Mouse (Mus musculus) layer of hippocampus, adult 2 months (tissue): ENCODE measurements around the gene Mpv17l2. TPM values are rescaled to one million over a fixed set of nuclear protein-coding genes. Genes with fewer than 3 reads are reported as not detected.

Source experiments
- DNase-seq, 2 experiments: peaks; one replicate each; pipeline ENCODE4 v3.0.0; 2022; ENCODE audit warnings: low spot score in 2 of 2
- H3K27ac ChIP-seq: fragments of 200-600 bp; 2 replicates; pipeline ENCODE4 v1.8.1; 2022
- H3K4me3 ChIP-seq: fragments of 200-600 bp; 2 replicates; pipeline ENCODE4 v1.8.1; 2022; ENCODE audit warnings: mild to moderate bottlenecking
- CTCF ChIP-seq: fragments of 200-600 bp; conservative IDR thresholded peaks from 2 replicates; pipeline ENCODE4 v1.8.1; 2022; ENCODE audit warnings: antibody characterized with exemption, mild to moderate bottlenecking, moderate library complexity
- total RNA-seq, 2 experiments: library from RNA; stranded (reverse); gene quantifications; 2 replicates each; pipeline ENCODE4 v1.2.3; 2021

Gene Mpv17l2
- total RNA-seq, 2 experiments from 2014 or later = 36.5 to 42.7 TPM

DNA sequence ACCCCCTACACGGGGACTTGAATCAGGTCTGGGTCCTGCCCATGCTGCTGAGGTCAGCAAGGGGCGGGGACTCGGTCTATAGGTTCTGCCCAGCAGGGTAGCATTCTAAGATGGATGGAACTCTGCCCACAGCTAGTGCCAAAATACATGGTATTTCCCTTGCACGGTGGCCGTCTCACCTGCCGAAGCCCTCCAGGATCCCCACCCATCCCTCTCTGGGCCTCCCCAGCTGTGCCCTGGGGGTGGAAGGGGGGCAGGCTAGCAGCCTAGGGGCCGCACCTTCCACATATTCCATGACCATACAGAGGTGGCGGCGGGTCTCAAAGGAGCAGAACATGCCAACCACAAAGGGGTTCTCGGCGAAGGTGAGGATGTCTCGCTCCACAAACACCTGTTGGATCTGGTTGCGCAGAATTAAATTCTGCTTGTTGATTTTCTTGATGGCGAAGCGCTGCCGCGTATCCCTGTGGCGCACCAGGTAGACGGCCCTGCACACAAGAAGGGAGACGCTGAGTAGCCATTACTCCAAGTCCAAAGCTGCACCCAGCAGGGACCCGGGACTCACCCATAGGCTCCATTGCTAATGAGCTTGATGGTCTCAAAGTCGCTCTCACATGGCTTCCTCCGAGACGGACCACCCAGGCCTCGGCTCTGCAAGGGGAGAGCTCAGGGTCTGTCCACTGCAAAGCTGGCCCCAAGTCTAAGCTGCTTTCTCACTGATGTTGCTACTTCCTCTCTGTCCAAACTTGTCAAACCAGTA, 25.7 kb upstream of the Mpv17l2 start:
- DNase-seq = no peak
- TF ChIP-seq CTCF = no peak
- Histone ChIP-seq H3K4me3 (no peak overlapping the region), H3K27ac (peak overlapping the region; percentile 44; the same call in 1 of the 2 replicates)

DNA sequence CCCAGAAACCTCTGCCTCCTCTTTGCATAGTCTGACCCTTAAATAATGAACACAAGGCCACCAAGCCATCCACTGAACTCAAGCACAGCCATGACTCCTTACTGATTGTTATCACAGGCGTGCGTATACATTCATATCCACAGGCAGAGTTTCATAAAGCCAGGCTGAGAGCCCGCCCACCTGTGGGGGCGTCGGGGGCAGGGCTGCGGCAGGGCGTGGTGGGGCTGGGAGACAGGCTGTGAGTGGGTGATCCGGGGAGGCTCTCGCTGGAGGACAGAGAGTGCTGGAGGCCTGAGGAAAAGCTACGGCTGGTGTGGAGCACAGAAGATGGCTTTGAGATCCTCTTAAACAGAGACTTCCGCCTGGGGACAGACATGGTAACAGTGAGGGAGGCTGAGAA, 19.3 kb upstream of the Mpv17l2 start:
- DNase-seq = no peak
- TF ChIP-seq CTCF = no peak
- Histone ChIP-seq H3K27ac (peak overlapping the region; percentile 57), H3K4me3 (no peak overlapping the region)

DNA sequence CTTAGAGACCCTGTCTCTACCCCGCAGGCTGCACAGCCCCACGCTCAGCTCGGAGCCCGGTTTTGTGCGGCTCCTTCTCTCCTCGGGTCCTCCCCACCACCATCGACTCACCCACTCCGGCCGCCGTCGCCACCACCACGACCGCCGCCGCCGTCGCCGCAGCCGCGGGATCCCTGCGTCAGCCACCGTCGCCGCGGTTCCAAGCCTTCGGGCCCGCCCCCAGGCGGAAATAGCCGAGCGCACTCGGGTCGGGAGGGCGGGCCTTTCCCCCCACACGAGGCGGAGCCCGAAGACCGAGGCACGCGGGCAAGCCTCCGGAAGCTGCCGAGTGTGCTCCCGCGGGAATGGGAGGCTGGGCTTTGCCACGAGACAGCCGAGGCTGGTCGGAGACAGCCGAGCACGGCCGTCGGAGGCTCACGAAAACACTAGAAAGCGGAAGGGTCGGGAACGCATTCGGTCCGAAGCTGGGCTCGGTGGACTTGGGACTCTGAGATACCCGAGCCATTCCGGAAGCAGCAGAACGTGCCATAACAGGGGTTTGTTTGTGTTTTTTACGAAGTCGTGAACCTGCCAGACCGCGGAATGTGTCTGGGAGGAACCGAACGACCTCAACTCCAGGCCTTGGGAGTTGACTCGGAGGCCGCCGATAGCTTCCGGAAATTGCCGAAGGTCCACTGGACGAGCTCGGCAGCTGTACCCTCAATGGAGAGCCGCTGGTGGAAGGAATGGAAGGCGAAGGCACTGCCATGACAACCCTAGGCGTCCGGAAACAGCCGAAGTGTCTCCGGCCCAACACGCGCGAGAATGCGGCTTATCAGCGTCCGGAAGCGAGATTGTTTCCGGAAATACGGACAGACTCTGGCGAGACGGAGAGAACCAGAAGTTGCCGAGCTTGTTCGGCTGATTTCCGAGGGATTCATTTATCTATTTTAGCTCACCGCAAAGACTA, 16.0 kb upstream of the Mpv17l2 start, which contains the start of gene Pik3r2:
TSS of gene Pik3r2 (minus strand) at position 218 of the 949 bp plus-strand sequence.
- peak; percentile 97 to 99 for DNase-seq
- peak; percentile 42 for TF ChIP-seq CTCF
- H3K4me3 ChIP-seq = peak within 1 kb of the TSS; percentile 83
- H3K27ac ChIP-seq = peak within 1 kb of the TSS; percentile 98

DNA sequence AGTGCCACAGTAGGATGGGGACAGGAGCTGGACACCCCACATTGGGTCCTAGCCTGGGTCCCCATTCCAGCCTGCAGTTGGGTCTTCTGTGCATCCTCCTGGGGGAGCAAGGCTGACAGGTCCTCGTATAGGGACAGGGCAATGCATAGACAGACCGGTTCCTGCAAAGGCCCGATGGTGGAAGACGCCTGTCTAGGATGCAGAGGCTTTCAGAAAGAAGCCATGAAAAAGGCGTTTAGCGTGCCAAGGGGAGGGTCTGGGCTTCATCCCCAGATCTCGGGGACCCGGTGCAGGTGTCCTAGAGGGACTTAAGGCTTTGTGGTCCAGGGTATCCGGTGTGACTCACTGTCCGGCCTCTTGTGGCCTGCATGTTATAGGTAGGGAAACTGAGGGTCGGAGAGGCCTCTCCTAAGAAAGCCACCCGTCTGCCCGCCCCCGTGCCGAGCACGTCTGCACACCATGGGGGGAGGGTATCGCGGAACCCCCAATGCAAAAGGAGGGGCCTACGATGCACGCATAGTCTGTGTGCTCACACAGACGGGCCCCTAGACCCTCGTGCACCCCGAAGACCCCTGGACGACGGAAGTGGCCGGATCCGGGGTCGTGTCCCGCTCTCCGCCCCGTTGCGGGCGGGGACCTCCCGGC, 15.2 kb upstream of the Mpv17l2 start:
- no peak for TF ChIP-seq CTCF
- peak overlapping the region; percentile 98 for H3K27ac ChIP-seq
- DNase-seq = no peak
- peak overlapping the region; percentile 83 for H3K4me3 ChIP-seq

DNA sequence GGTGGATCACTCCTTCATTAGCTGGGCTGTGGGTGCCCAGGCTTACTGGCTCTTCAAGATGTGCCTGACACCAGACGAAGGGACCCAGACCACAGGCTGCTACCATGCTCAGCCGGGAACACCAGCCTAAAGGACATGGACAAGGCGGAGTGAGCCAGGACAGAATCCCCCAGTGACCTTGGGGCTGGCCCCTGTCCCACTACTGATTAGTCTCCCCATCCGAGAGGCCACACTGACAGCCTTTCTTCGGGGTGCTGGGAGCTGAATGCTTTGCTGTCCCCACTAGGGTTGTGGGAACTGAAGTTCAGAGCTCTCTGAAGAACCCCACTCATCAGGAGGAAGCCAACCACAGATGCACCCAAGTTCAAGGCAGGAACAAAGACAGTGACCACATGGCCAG, 14.5 kb upstream of the Mpv17l2 start:
- Histone ChIP-seq H3K27ac (peak overlapping the region; percentile 98), H3K4me3 (peak overlapping the region; percentile 83)
- no peak for DNase-seq
- no peak for TF ChIP-seq CTCF

DNA sequence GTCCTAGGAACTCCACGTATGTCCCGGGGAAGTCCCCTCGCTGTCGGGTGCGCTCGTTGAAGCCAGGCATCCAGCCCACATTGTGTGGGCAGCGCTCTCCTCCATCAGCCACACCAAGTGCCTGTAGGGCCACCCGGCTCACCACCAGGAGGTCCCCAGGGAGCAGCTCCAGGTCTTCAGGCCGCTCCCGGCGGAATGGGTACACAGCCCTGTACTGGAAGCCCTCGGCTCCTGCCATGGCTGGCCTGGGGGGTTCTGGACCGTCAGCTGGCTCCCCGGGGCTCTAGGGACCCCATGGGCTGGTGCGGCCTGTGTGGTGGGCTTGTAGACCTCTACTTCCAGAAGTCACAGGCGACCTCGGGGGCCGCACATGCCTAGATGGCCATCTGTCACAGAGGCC, 14.0 kb upstream of the Mpv17l2 start:
- no peak for DNase-seq
- Histone ChIP-seq H3K4me3 (peak overlapping the region; percentile 83), H3K27ac (peak overlapping the region; percentile 98)
- no peak for TF ChIP-seq CTCF

DNA sequence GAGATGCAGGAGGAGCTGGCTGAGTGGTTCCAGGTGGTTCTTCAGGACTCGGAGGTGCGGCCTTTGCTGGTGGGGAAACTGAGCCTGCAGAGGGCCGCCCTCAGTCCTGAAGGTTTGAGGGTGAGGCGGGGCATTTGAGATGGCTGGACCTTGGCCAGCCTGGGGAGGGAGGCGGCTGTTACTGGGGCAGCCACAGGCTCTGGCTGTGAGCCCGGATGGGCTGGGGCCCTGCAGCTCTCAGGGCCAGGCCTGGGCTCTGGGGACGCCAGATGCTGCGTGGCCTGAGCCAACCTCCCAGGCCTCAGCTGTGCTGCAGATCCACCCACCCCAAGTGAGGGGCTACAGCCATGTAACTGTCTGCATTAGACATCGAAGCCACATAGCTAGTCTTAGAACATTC, 13.1 kb upstream of the Mpv17l2 start:
- peak overlapping the region; percentile 83; the same call in 1 of the 2 replicates for H3K4me3 ChIP-seq
- no peak for TF ChIP-seq CTCF
- peak overlapping the region; percentile 98 for H3K27ac ChIP-seq
- DNase-seq = peak; percentile 71 to 79

DNA sequence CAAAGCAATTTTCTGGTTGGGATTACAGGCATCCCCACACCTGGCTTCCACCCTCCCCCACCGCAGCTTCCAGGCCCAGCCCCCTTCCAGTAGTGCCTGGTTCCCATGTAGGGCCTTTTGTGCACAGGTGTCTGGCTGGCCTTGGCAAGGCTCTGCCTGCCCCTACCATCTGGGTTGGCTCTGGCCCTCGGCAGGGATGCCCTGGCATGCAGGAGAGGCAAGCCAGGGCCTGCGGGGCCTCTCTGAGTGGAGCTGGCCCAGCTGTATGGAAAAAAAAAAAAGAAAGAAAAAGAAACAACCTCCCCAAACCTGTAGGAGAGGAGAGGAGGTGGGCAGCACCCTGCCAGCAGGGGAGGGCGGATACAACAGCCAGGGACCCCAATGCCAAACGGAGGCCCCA, 12.7 kb upstream of the Mpv17l2 start:
- H3K27ac ChIP-seq = peak overlapping the region; percentile 98
- no peak for DNase-seq
- no peak for TF ChIP-seq CTCF
- H3K4me3 ChIP-seq = peak overlapping the region; percentile 83; the same call in 1 of the 2 replicates

DNA sequence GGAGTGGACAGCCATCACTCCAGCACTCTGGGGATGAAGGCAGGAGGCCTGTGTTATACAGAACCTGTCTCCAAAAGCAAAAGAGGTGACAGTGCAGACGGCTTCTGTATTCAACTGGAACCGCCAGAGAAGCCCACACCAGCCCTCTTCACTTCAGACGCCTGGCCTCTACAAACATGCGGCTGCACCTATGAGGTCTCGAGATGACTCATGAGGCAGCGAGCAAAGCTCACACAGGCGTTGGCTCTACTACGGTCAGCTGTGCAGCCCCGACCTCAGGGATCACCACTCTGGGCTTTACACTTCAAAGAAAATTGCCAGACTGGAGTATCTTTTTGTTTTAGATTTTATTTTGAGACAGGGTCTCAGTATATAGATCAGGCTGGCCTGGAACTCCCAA, 12.1 kb upstream of the Mpv17l2 start:
- no peak for DNase-seq
- Histone ChIP-seq H3K4me3 (no peak overlapping the region), H3K27ac (peak overlapping the region; percentile 98; the same call in 1 of the 2 replicates)
- no peak for TF ChIP-seq CTCF

DNA sequence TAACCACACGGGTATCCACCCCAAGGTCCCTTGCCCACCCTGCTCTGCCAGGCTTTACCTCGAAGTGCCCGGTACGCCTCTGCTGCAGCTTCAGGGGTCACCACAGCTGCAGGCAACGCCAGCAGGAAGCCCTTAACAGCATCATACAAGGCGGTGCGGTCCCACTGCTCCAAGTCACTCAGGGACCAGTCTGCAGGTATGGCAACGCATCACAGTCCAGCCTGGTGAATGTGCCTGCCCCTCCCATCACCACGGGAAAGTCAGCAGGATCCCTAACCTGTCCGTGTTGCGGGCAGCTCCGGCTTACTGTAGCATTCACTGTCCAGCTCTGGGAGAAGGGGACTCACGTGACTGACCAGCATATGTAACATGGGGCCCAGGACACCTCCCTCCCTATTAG, 11.3 kb upstream of the Mpv17l2 start:
- DNase-seq = no peak
- Histone ChIP-seq H3K4me3 (no peak overlapping the region), H3K27ac (no peak overlapping the region)
- no peak for TF ChIP-seq CTCF

DNA sequence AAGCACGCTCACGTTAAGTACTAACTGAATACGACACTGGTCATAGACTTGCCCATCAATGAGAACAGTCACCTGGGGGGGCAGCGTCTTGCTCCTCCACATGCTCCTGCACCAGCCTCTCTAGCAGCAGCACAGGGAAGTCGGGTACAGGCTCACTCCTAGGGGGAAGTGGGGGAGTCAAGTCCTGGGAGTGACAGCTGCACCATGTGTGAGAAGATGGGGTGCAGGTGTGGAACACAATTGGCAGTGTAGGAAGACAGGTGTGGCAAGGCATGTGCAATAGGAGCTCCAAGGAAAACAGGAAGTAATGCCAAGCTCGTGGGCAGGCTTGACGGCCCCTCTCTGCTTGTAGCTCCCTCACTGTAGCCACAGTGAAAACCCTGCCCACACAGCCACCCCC, 10.5 kb upstream of the Mpv17l2 start:
- TF ChIP-seq CTCF = no peak
- no peak overlapping the region for H3K27ac ChIP-seq
- H3K4me3 ChIP-seq = no peak overlapping the region
- no peak for DNase-seq

DNA sequence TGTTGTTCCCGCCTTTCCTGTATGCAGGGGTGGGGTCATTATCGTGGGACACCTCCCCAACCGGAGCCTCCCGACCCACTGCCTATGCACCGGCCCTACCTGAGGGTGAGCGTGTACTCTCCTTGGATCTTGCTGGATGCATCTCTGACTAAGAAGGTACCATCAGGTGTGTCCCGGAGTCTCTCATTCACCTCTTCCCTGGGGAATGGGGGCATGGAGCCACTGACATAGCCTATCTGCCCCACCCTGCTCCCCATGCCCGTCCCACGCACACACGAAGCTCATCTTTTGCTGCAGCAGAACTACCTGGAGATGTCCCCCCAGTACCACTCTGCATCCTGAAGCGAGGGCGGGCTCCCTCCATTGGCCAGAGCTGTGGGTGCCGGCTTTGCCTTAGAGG, 10.0 kb upstream of the Mpv17l2 start:
- DNase-seq = peak in 1 of 2 experiments; percentile 0
- no peak overlapping the region for H3K27ac ChIP-seq
- no peak for TF ChIP-seq CTCF
- no peak overlapping the region for H3K4me3 ChIP-seq

DNA sequence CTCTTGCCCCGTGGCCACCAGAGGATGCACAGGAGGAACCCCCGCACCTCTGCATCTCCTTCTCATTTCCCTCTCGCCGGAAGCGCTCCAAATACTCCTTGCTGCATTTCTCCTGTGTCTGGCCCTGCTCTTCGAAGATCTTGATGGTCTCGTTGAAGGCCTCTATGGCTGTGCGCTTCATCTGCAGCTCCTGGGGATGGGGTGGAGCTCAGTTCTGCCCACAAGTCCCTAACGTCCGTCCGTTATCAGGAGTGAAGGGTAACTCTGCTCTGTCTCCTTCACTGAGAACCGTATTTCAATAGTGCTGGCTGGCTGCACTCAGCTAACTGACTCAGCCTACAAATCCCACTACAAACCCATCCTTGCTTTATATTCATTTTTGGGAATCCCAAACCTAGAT, 9.1 kb upstream of the Mpv17l2 start:
- H3K4me3 ChIP-seq = no peak overlapping the region
- TF ChIP-seq CTCF = no peak

More for the DNA sequence above, 9.1 kb upstream of the Mpv17l2 start:
- no peak for DNase-seq
- peak overlapping the region; percentile 15; the same call in 1 of the 2 replicates for H3K27ac ChIP-seq
